Mouse (Mus musculus) CH12.LX (cell line): ENCODE results near the gene Tagln2. TPM values are rescaled to one million over a fixed set of nuclear protein-coding genes. Genes with fewer than 3 reads are reported as not detected.

Source experiments
- DNase-seq: peaks from one replicate; pipeline ENCODE4 v3.0.0-alpha.2; 2013; ENCODE audit errors: extremely low read depth
- H3K27ac ChIP-seq: 2 replicates; pipeline ENCODE4 v1.5.1; 2012; ENCODE audit warnings: low read depth, mild to moderate bottlenecking, control low read depth, moderate library complexity; ENCODE audit not compliant: insufficient read depth
- H3K27me3 ChIP-seq: replicated peaks from 2 replicates; pipeline ENCODE3; 2012; ENCODE audit warnings: inconsistent platforms
- H3K36me3 ChIP-seq, 2 experiments: replicated peaks in 1 of 2; 2 replicates each; pipeline versions ENCODE3 to v1.6.1; 2012; ENCODE audit warnings: inconsistent platforms in 1 of 2, low read length in 1 of 2, mild to moderate bottlenecking in 1 of 2, mixed read lengths in 1 of 2, moderate library complexity in 1 of 2; ENCODE audit not compliant: control insufficient read depth in 1 of 2, insufficient read depth in 1 of 2
- H3K4me1 ChIP-seq, 2 experiments: 2 replicates each; pipeline ENCODE4 v1.6.1; 2012; ENCODE audit warnings: inconsistent platforms in 1 of 2, moderate library complexity in 1 of 2; ENCODE audit not compliant: insufficient read depth in 2 of 2, control insufficient read depth in 1 of 2
- H3K4me2 ChIP-seq: 2 replicates; pipeline ENCODE4 v1.6.1; 2012; ENCODE audit warnings: low read depth, mild to moderate bottlenecking, control low read depth; ENCODE audit not compliant: poor library complexity, insufficient read depth, severe bottlenecking
- H3K4me3 ChIP-seq, 3 experiments: fragments of 150-350 bp in 1 of 3; sonication (generic) in 1 of 3; replicated peaks in 1 of 3; 2 replicates each; pipeline versions ENCODE3 to v1.5.1; 2011 to 2012; ENCODE audit warnings: low read depth in 2 of 3, low read length in 2 of 3, mild to moderate bottlenecking in 2 of 3, moderate library complexity in 2 of 3, control low read depth in 1 of 3, improper control_type of control experiment in 1 of 3, inconsistent platforms in 1 of 3, mixed read lengths in 1 of 3; ENCODE audit not compliant: poor library complexity in 1 of 3
- H3K79me2 ChIP-seq: replicated peaks from 2 replicates; pipeline ENCODE4 v1.6.1; 2012; ENCODE audit warnings: mild to moderate bottlenecking, moderate library complexity; ENCODE audit not compliant: control insufficient read depth, poor library complexity, insufficient read depth, severe bottlenecking; ENCODE audit errors: extremely low read depth
- H3K9ac ChIP-seq: 2 replicates; pipeline ENCODE4 v1.6.1; 2012; ENCODE audit warnings: low read depth, mild to moderate bottlenecking, control low read depth, moderate library complexity; ENCODE audit not compliant: insufficient read depth
- H3K9me3 ChIP-seq: replicated peaks from 2 replicates; pipeline ENCODE3; 2012; ENCODE audit warnings: low read length, inconsistent platforms, mixed read lengths
- BHLHE40 ChIP-seq: IDR thresholded peaks from 2 replicates; pipeline ENCODE4 v1.6.1; 2011; ENCODE audit warnings: mild to moderate bottlenecking, low read depth, low read length, improper control_type of control experiment
- CHD1 ChIP-seq: IDR thresholded peaks from 2 replicates; pipeline ENCODE4 v1.6.1; 2012; ENCODE audit warnings: low read depth, low read length, improper control_type of control experiment, inconsistent platforms
- CHD2 ChIP-seq: IDR thresholded peaks from 2 replicates; pipeline ENCODE4 v1.6.1; 2011; ENCODE audit warnings: low read length, improper control_type of control experiment
- E2F4 ChIP-seq: IDR thresholded peaks from 2 replicates; pipeline ENCODE4 v1.6.1; 2011; ENCODE audit warnings: low read depth, low read length, improper control_type of control experiment; ENCODE audit not compliant: insufficient replicate concordance
- ELF1 ChIP-seq: IDR thresholded peaks from 2 replicates; pipeline ENCODE4 v1.6.1; 2014; ENCODE audit warnings: low read depth, mild to moderate bottlenecking, inconsistent platforms, low read length, improper control_type of control experiment
- EP300 ChIP-seq: IDR thresholded peaks from 2 replicates; pipeline ENCODE4 v1.6.1; 2011; ENCODE audit warnings: low read length, improper control_type of control experiment
- ETS1 ChIP-seq: conservative IDR thresholded peaks from 2 replicates; pipeline ENCODE4 v1.6.1; 2012; ENCODE audit warnings: low read depth, mild to moderate bottlenecking, inconsistent platforms, low read length, improper control_type of control experiment, moderate library complexity
- GABPA ChIP-seq: IDR thresholded peaks from 2 replicates; pipeline ENCODE4 v1.6.1; 2012; ENCODE audit warnings: low read depth, low read length, improper control_type of control experiment, inconsistent platforms; ENCODE audit not compliant: insufficient replicate concordance
- IRF4 ChIP-seq: IDR thresholded peaks from 2 replicates; pipeline ENCODE4 v1.6.1; 2014; ENCODE audit warnings: low read depth, mild to moderate bottlenecking, inconsistent platforms, low read length, improper control_type of control experiment
- JUN ChIP-seq: IDR thresholded peaks from 2 replicates; pipeline ENCODE4 v1.6.1; 2011; ENCODE audit warnings: low read depth, mild to moderate bottlenecking, low read length, improper control_type of control experiment, moderate library complexity; ENCODE audit not compliant: insufficient read depth
- JUND ChIP-seq: conservative IDR thresholded peaks from 2 replicates; pipeline ENCODE4 v1.6.1; 2011; ENCODE audit warnings: low read depth, low read length, improper control_type of control experiment
- KAT2A ChIP-seq: IDR thresholded peaks from 2 replicates; pipeline ENCODE4 v1.6.1; 2012; ENCODE audit warnings: low read length, improper control_type of control experiment, inconsistent platforms; ENCODE audit not compliant: insufficient replicate concordance
- MAX ChIP-seq: IDR thresholded peaks from 2 replicates; pipeline ENCODE4 v1.6.1; 2011; ENCODE audit warnings: low read length, improper control_type of control experiment
- MAZ ChIP-seq: IDR thresholded peaks from 2 replicates; pipeline ENCODE4 v1.6.1; 2012; ENCODE audit warnings: low read depth, mild to moderate bottlenecking, inconsistent platforms, low read length, improper control_type of control experiment, moderate library complexity
- MEF2A ChIP-seq: IDR thresholded peaks from 2 replicates; pipeline ENCODE4 v1.6.1; 2014; ENCODE audit warnings: low read depth, mild to moderate bottlenecking, inconsistent platforms, low read length, improper control_type of control experiment, borderline replicate concordance
- MXI1 ChIP-seq: IDR thresholded peaks from 2 replicates; pipeline ENCODE4 v1.6.1; 2011; ENCODE audit warnings: mild to moderate bottlenecking, low read depth, low read length, improper control_type of control experiment
- MYC ChIP-seq: IDR thresholded peaks from 2 replicates; pipeline ENCODE4 v1.6.1; 2011; ENCODE audit warnings: low read depth, mild to moderate bottlenecking, improper control_type of control experiment, low read length
- NELFE ChIP-seq: IDR thresholded peaks from 2 replicates; pipeline ENCODE4 v1.6.1; 2011; ENCODE audit warnings: low read depth, low read length, improper control_type of control experiment
- POLR2AphosphoS2 ChIP-seq: IDR thresholded peaks from 2 replicates; pipeline ENCODE4 v1.6.1; 2011; ENCODE audit warnings: low read depth, low read length, improper control_type of control experiment
- RCOR1 ChIP-seq: conservative IDR thresholded peaks from 2 replicates; pipeline ENCODE4 v1.6.1; 2012; ENCODE audit warnings: low read depth, mild to moderate bottlenecking, inconsistent platforms, low read length, improper control_type of control experiment
- SIN3A ChIP-seq: IDR thresholded peaks from 2 replicates; pipeline ENCODE4 v1.6.1; 2012; ENCODE audit warnings: low read length, improper control_type of control experiment, inconsistent platforms
- SMC3 ChIP-seq: IDR thresholded peaks from 2 replicates; pipeline ENCODE4 v1.6.1; 2011; ENCODE audit warnings: low read depth, low read length, improper control_type of control experiment
- TBP ChIP-seq: conservative IDR thresholded peaks from 2 replicates; pipeline ENCODE4 v1.6.1; 2011; ENCODE audit warnings: low read depth, low read length, improper control_type of control experiment
- TCF12 ChIP-seq: IDR thresholded peaks from 2 replicates; pipeline ENCODE4 v1.6.1; 2014; ENCODE audit warnings: low read depth, mild to moderate bottlenecking, inconsistent platforms, low read length, improper control_type of control experiment
- USF1 ChIP-seq: IDR thresholded peaks from 2 replicates; pipeline ENCODE4 v1.6.1; 2014; ENCODE audit warnings: low read depth, mild to moderate bottlenecking, inconsistent platforms, low read length, improper control_type of control experiment
- ZC3H11A ChIP-seq: IDR thresholded peaks from 2 replicates; pipeline ENCODE4 v1.6.1; 2012; ENCODE audit warnings: low read depth, mild to moderate bottlenecking, inconsistent platforms, low read length, improper control_type of control experiment
- ZKSCAN1 ChIP-seq: IDR thresholded peaks from 2 replicates; pipeline ENCODE4 v1.6.1; 2012; ENCODE audit warnings: low read depth, inconsistent platforms, low read length, improper control_type of control experiment, borderline replicate concordance
- dilution Hi-C: fragments of 300-500 bp; cut with MboI; formaldehyde crosslinking; loops from 2 replicates; pipeline ENCODE4 v1.14.3; 2020; ENCODE audit warnings: low sequenced_read_pairs; ENCODE audit not compliant: extremely low pct_unique_long_range_greater_than_20kb, extremely low pct_ligation_motif_present
- in situ Hi-C: fragments of 300-500 bp; cut with MboI; formaldehyde crosslinking; loops from 3 replicates; pipeline ENCODE4 v1.14.3; 2019; ENCODE audit warnings: low sequenced_read_pairs, low pct_ligation_motif_present, low pct_unique_long_range_greater_than_20kb, mixed read lengths
- polyA plus RNA-seq: library from polyadenylated mRNA; unstranded; fragments of >175 nt; gene quantifications from 2 replicates; pipeline ENCODE4 v1.2.1, GENCODE M21; 2012; ENCODE audit warnings: low read depth; ENCODE audit not compliant: insufficient read length
- total RNA-seq, 2 experiments: library from RNA; depleted of rRNA; stranded (reverse); fragments of 300-350 nt in 1 of 2; fragments of >200 nt in 1 of 2; gene quantifications; 2 replicates each; pipeline ENCODE4 v1.2.3; 2012 to 2014

Gene Tagln2
- total and polyA plus RNA-seq, 3 experiments = 172 to 337 (median 206) TPM

DNA sequence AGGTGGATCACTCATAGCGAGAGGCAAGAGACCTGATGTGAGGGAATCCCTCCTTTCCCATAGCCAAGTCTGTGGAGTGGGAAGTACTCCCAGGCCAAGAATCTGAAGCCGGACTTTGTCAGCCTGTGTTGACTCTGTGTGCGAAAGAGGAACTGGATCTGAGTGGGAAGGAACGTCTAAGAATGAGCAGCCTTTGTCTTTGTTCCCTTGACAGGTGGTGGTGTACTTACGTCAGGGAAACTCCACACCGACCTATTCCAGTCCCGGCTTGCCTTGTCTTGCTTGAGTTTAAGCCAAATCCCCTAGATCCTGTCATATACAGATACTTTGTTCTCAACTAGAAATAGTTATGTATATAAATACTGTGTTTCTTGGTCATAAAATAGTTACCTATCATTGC, 22.7 kb downstream of the Tagln2 start:
- peaks cover 11% of the 10 kb centered on the region for H3K27me3 ChIP-seq
- peaks cover 15 to 39% of the 10 kb centered on the region in 2 experiments for H3K4me1 ChIP-seq
- peaks cover 3% of the 10 kb centered on the region for H3K9me3 ChIP-seq
- TF ChIP-seq MXI1 (peak; percentile 65; the same call in 1 of the 2 replicates), KAT2A (no peak), SIN3A (peak; percentile 69), EP300 (peak; percentile 97), ZC3H11A (no peak), BHLHE40 (peak; percentile 61), E2F4 (no peak), MAX (peak; percentile 79; the same call in 1 of the 2 replicates), ELF1 (peak; percentile 48; the same call in 1 of the 2 replicates), CHD2 (peak; percentile 61), MYC (peak; percentile 75; the same call in 1 of the 2 replicates), POLR2AphosphoS2 (no peak), MEF2A (peak; percentile 90), USF1 (no peak), CHD1 (peak; percentile 98), IRF4 (peak; percentile 90), GABPA (no peak), SMC3 (no peak), MAZ (0 out of 2 replicates have a peak, but pooled peaks have one; percentile 49), TBP (0 out of 2 replicates have a peak, but pooled peaks have one; percentile 46), NELFE (no peak), ETS1 (peak; percentile 83), ZKSCAN1 (no peak), TCF12 (peak; percentile 95), RCOR1 (peak; percentile 80), JUND (peak; percentile 64), JUN (peak; percentile 70; the same call in 1 of the 2 replicates)
- TF ChIP-seq, all 38 proteins: peak for 18
- no peak overlapping the region; the same call in 1 of the 2 replicates for H3K27ac ChIP-seq
- H3K79me2 ChIP-seq = no peaks in the 10 kb centered on the region
- dilution Hi-C loops (no loop called here), in situ Hi-C loops (no loop called here)
- peak overlapping the region; percentile 21; the same call in 1 of the 2 replicates for H3K4me2 ChIP-seq
- H3K4me3 ChIP-seq = no peak overlapping the region
- DNase-seq = peak; percentile 81
- no peaks in the 10 kb centered on the region for H3K36me3 ChIP-seq
- no peak overlapping the region for H3K9ac ChIP-seq
